Mouse (Mus musculus) cortical plate, adult 2 months (tissue): ENCODE measurements at regions not wholly inside any gene's neighbourhood (a gene's known extent, or its start where the extent isn't known, plus 50 kb on each side); places are given as distances from the start of the nearest gene placed in this dataset.

Experiments
- CTCF ChIP-seq: fragments of 200-500 bp; IDR thresholded peaks from 2 replicates; pipeline ENCODE4 v1.5.1; 2011; ENCODE audit warnings: mild to moderate bottlenecking, control low read depth, low read length; ENCODE audit not compliant: insufficient read depth; ENCODE audit errors: extremely low read depth
- POLR2A ChIP-seq: fragments of 200-500 bp; IDR thresholded peaks from 2 replicates; pipeline ENCODE4 v1.6.1; 2011; ENCODE audit warnings: mild to moderate bottlenecking, low read length, control low read depth; ENCODE audit not compliant: insufficient read depth; ENCODE audit errors: extremely low read depth

- TF ChIP-seq POLR2A (no peak), CTCF (no peak)
Observed at GRCm38 (mm10) chr15:11644779-11645178, 245.3 kb upstream of the Tars start.
